ENCODE assay signal across 8 mouse cellular contexts in the genomic region with DNA sequence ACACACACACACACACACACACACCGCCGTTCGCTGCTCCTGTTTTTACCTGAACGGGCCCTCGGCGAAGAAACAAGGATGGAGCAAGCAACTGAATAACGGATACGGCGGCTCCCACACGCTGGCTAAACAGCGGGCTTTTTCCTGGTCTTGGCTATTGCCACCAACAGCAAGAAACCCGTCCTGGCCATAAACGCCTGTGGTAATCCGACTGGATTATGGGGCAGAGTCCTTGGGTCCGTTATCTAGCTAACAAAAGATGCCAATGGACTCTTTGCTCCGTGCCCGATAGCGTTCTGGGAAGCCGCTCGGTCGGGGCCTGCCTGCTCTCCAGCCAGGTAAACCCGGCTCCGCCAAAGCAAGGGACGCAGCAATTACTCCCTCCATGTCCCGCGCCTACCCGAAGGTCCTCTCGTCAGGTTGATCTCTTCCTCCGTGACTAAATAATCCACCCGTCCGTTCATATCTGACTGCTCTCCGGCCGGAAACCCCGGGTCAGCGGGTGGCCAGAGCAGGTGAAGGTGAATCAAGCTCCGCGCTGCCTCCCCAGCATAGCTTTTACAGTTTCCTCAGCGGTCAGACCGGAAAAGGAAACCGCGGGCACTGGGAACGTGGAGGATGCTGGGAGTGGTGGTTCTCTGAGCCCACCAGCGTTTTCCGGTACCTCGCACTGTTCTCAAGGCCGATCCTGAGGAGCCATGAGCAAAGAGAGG. TPM values are rescaled to one million over a fixed set of nuclear protein-coding genes. Genes with fewer than 3 reads are reported as not detected.
DNase-seq lines count a peak whose midpoint lies in the region; ATAC-seq lines count a peak whose summit lies in the region.

Gm20498 (minus strand) TSS at position 590 of the 713 bp plus-strand sequence.
Synj2bp (minus strand) TSS at position 596 of the 713 bp plus-strand sequence.

- DNase-seq in CD4-positive, CD25-positive, alpha-beta regulatory T cell, adult 2 months (ENCODE audit: low read depth, low spot score) = peak; percentile 81
- DNase-seq in fat pad, adult 2 months (ENCODE audit: extremely low read depth, low read depth, low spot score) = peak; percentile 19
- peak; percentile 90 for DNase-seq in kidney, postnatal 10 days
- DNase-seq in natural killer cell, adult 2 months (ENCODE audit: low spot score in 2 of 2) = peak; percentile 76 to 77

- no peaks in the 10 kb centered on the region for H3K9me3 ChIP-seq in heart, embryonic 13.5 days
- H3K9me3 ChIP-seq in liver, embryonic 12.5 days (replicated peaks) = no peaks in the 10 kb centered on the region
- H3K9me3 ChIP-seq in stomach, embryonic 15.5 days = no peaks in the 10 kb centered on the region

- H3K4me2 ChIP-seq in heart, embryonic 13.5 days = peak within 1 kb of the TSS; percentile 80
- H3K4me2 ChIP-seq in liver, embryonic 12.5 days = peak within 1 kb of the TSS; percentile 76
- peak within 1 kb of the TSS; percentile 62 for H3K4me2 ChIP-seq in stomach, embryonic 15.5 days

- no peak; the same call in 1 of the 2 replicates for ATAC-seq in heart, embryonic 13.5 days (ENCODE audit: extremely low read depth, insufficient number of reproducible peaks, low FRiP score, low TSS enrichment)
- peak; percentile 91 for ATAC-seq in liver, embryonic 12.5 days
- ATAC-seq in stomach, embryonic 15.5 days (ENCODE audit: insufficient read depth, low FRiP score, low read depth) = peak; percentile 91

- peak within 1 kb of the TSS; percentile 88 for H3K9ac ChIP-seq in heart, embryonic 13.5 days
- peak within 1 kb of the TSS; percentile 81 for H3K9ac ChIP-seq in liver, embryonic 12.5 days
- H3K9ac ChIP-seq in stomach, embryonic 15.5 days = peak within 1 kb of the TSS; percentile 47

- peak within 1 kb of the TSS; percentile 100 for H3K4me3 ChIP-seq in brown adipose tissue, adult 24 weeks (ENCODE audit: insufficient read depth, low read depth, low read length)
- H3K4me3 ChIP-seq in heart, embryonic 13.5 days = peak within 1 kb of the TSS; percentile 79
- peak within 1 kb of the TSS; percentile 69 for H3K4me3 ChIP-seq in liver, embryonic 12.5 days
- H3K4me3 ChIP-seq in stomach, embryonic 15.5 days (replicated peaks) = peak within 1 kb of the TSS; percentile 58

- H3K36me3 ChIP-seq in heart, embryonic 13.5 days = no peaks in the 10 kb centered on the region
- no peaks in the 10 kb centered on the region for H3K36me3 ChIP-seq in liver, embryonic 12.5 days
- no peaks in the 10 kb centered on the region for H3K36me3 ChIP-seq in stomach, embryonic 15.5 days

- peaks cover 3% of the 10 kb centered on the region; the same call in 1 of the 2 replicates for H3K4me1 ChIP-seq in brown adipose tissue, adult 24 weeks (ENCODE audit: control insufficient read depth, insufficient read depth, insufficient read length, low read length)
- peaks cover 15% of the 10 kb centered on the region for H3K4me1 ChIP-seq in heart, embryonic 13.5 days
- H3K4me1 ChIP-seq in liver, embryonic 12.5 days = peaks cover 28% of the 10 kb centered on the region
- no peaks in the 10 kb centered on the region for H3K4me1 ChIP-seq in stomach, embryonic 15.5 days

- 0% methylated on average over 46 of the region's 46 CpGs for WGBS in heart, embryonic 13.5 days
- WGBS in liver, embryonic 12.5 days (ENCODE audit: insufficient replicate concordance) = under 1% methylated on average over 46 of the region's 46 CpGs
- WGBS in stomach, embryonic 15.5 days = under 1% methylated on average over 46 of the region's 46 CpGs

- peak within 1 kb of the TSS; percentile 75; the same call in 1 of the 2 replicates for H3K27ac ChIP-seq in brown adipose tissue, adult 24 weeks (replicated peaks; ENCODE audit: low read depth, low read length)
- peak within 1 kb of the TSS; percentile 70 for H3K27ac ChIP-seq in heart, embryonic 13.5 days (replicated peaks)
- H3K27ac ChIP-seq in liver, embryonic 12.5 days = peak within 1 kb of the TSS; percentile 77
- peak within 1 kb of the TSS; percentile 55 for H3K27ac ChIP-seq in stomach, embryonic 15.5 days

- H3K27me3 ChIP-seq in heart, embryonic 13.5 days (replicated peaks) = no peaks in the 10 kb centered on the region
- no peaks in the 10 kb centered on the region; the same call in 1 of the 2 replicates for H3K27me3 ChIP-seq in liver, embryonic 12.5 days (replicated peaks)
- H3K27me3 ChIP-seq in stomach, embryonic 15.5 days (replicated peaks) = no peaks in the 10 kb centered on the region

RNA-seq across cellular contexts. Expression of gene Gm20498, which starts in this region (rescaled TPM):
- 23.9 and 26.1 TPM in 2 replicates for polyA plus RNA-seq in brown adipose tissue, adult 24 weeks (2012; ENCODE audit: insufficient read depth, insufficient read length, missing spikeins)
- polyA plus RNA-seq in heart, embryonic 13.5 days (2015; fragmentation: Nextera tagmentation; extraction: Ambion mirVana) = 20.9 and 25.3 TPM in 2 replicates
- polyA plus RNA-seq in liver, embryonic 12.5 days (2016; fragmentation: Nextera tagmentation; extraction: Ambion mirVana) = 15.4 and 18.1 TPM in 2 replicates
- polyA plus RNA-seq in stomach, embryonic 15.5 days (2015; fragmentation: Nextera tagmentation; extraction: Ambion mirVana) = 25.9 and 26.3 TPM in 2 replicates

RNA-seq across cellular contexts. Expression of gene Synj2bp, which starts in this region (rescaled TPM):
- polyA plus RNA-seq in brown adipose tissue, adult 24 weeks (2012; ENCODE audit: insufficient read depth, insufficient read length, missing spikeins) = 46.9 and 57.5 TPM in 2 replicates
- 29.1 and 31.8 TPM in 2 replicates for polyA plus RNA-seq in heart, embryonic 13.5 days (2015; fragmentation: Nextera tagmentation; extraction: Ambion mirVana)
- polyA plus RNA-seq in liver, embryonic 12.5 days (2016; fragmentation: Nextera tagmentation; extraction: Ambion mirVana) = 18.8 and 22.5 TPM in 2 replicates
- polyA plus RNA-seq in stomach, embryonic 15.5 days (2015; fragmentation: Nextera tagmentation; extraction: Ambion mirVana) = 40.3 and 43.6 TPM in 2 replicates

Comparison
In these comparisons a context has a peak if more than half of its experiments do, and no peak if none do; other contexts are left out.
1. DNase-seq: peak in every context shown above with its lines; median percentile 90 in kidney, postnatal 10 days; 81 in CD4-positive, CD25-positive, alpha-beta regulatory T cell, adult 2 months; 76 in natural killer cell, adult 2 months; 19 in fat pad, adult 2 months.